Mouse (Mus musculus): Measurements from ENCODE around the gene Abcg4. TPM values are rescaled to one million over a fixed set of nuclear protein-coding genes. Genes with fewer than 3 reads are reported as not detected.

Abcg4 gene
- polyA plus RNA-seq, 1 experiment from 2014 or later: 7.1 TPM

DNA sequence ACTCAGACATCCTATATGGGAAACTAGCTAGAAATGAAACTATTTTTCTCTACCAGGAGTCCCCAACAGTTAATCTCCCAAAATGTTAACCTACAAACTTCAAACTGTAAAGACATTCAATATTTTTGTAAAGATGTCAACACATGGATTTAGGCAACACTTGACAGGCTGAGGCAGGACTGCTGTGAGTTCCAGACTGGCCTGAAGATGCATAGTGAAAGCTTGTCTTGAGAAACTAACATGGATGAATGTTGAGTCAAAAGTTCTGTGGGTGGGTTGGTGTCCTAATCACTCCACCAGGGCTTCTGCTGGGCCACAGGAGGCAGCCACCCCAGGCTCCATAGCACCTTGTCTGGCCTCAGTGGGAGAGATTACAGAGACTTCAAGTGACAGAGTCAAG, 56.8 kb downstream of the Abcg4 start:
- peaks cover 10% of the 10 kb centered on the region for H3K4me1 ChIP-seq (ENCODE audit: control insufficient read depth, insufficient read depth, low read length)
- H3K9me3 ChIP-seq (replicated peaks; ENCODE audit: control insufficient read depth, low read length): no peaks in the 10 kb centered on the region
- H3K4me2 ChIP-seq (ENCODE audit: low read length): peak overlapping the region; percentile 50
- DNase-seq (ENCODE audit: low spot score): no peak
- no peaks in the 10 kb centered on the region for H3K36me3 ChIP-seq (ENCODE audit: control insufficient read depth, insufficient read depth, low read length)
- no peak overlapping the region for H3K27ac ChIP-seq (ENCODE audit: low read depth, low read length)
- H3K9ac ChIP-seq (ENCODE audit: low read length): 0 out of 2 replicates have a peak overlapping the region, but pooled peaks have one; percentile 0
- H3K4me3 ChIP-seq (ENCODE audit: low read depth, low read length): no peak overlapping the region
- H3K27me3 ChIP-seq (replicated peaks; ENCODE audit: control insufficient read depth, insufficient read depth, low read length): no peaks in the 10 kb centered on the region
- ATAC-seq: no peak

DNA sequence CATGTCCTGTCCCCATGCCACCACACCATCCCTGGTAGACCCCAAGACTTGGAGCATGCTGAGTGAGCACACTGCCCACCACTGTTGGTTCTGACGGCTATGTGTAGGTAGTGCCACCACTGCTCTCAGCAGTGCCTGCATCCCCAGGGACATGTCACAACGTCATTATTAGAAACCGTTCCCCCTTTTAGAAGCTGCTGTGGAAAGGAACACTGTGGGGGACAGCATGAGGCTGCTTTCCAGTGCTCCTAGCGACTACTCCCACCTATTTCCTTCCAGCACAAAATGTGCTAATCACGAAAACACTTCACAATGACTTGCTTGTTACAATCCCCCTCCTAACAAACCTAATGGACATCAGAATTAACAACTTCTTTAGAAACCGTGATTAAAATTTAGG, 62.4 kb downstream of the Abcg4 start:
- H3K4me3 ChIP-seq (ENCODE audit: low read depth, low read length): no peak overlapping the region
- no peak overlapping the region for H3K27ac ChIP-seq (ENCODE audit: low read depth, low read length)
- no peak overlapping the region for H3K9ac ChIP-seq (ENCODE audit: low read length)
- H3K4me2 ChIP-seq (ENCODE audit: low read length): no peak overlapping the region
- no peaks in the 10 kb centered on the region for H3K4me1 ChIP-seq (ENCODE audit: control insufficient read depth, insufficient read depth, low read length)
- 45% methylated on average over 6 of the region's 6 CpGs for WGBS
- H3K36me3 ChIP-seq (ENCODE audit: control insufficient read depth, insufficient read depth, low read length): no peaks in the 10 kb centered on the region
- DNase-seq (ENCODE audit: low spot score) (no peak), ATAC-seq (no peak)
- no peaks in the 10 kb centered on the region for H3K27me3 ChIP-seq (replicated peaks; ENCODE audit: control insufficient read depth, insufficient read depth, low read length)
- H3K9me3 ChIP-seq (replicated peaks; ENCODE audit: control insufficient read depth, low read length): no peaks in the 10 kb centered on the region

Small RNAs within 50 kb of the gene (microRNA-seq; reads per million reads assigned to microRNA genes)
- not detected for gene Gm44335

Other genes starting within 250 kb of the Abcg4 start
- gene Thy1, start 245.2 kb downstream of the Abcg4 start, polyA plus RNA-seq (2014; fragmentation: Nextera tagmentation; extraction: Ambion mirVana): 3.6 and 5.0 TPM in 2 replicates
- 6.9 and 8.2 TPM in 2 replicates for gene Usp2, start 221.6 kb downstream of the Abcg4 start, polyA plus RNA-seq (2014; fragmentation: Nextera tagmentation; extraction: Ambion mirVana)
- gene Mfrp, start 186.9 kb downstream of the Abcg4 start, polyA plus RNA-seq (2014; fragmentation: Nextera tagmentation; extraction: Ambion mirVana): 0.31 TPM in 1 of 2 replicates, not detected in the other
- 2.6 and 3.2 TPM in 2 replicates for gene C1qtnf5, start 181.4 kb downstream of the Abcg4 start, polyA plus RNA-seq (2014; fragmentation: Nextera tagmentation; extraction: Ambion mirVana)
- gene Gm49380, start 175.1 kb downstream of the Abcg4 start, polyA plus RNA-seq (2014; fragmentation: Nextera tagmentation; extraction: Ambion mirVana): 0.11 and 0.16 TPM in 2 replicates
- 31.3 and 35.1 TPM in 2 replicates for gene Rnf26, start 175.1 kb downstream of the Abcg4 start, polyA plus RNA-seq (2014; fragmentation: Nextera tagmentation; extraction: Ambion mirVana)
- gene Mcam, start 154.1 kb downstream of the Abcg4 start, polyA plus RNA-seq (2014; fragmentation: Nextera tagmentation; extraction: Ambion mirVana): 13.2 and 14.1 TPM in 2 replicates
- gene Cbl, start 54.6 kb downstream of the Abcg4 start, polyA plus RNA-seq (2014; fragmentation: Nextera tagmentation; extraction: Ambion mirVana): 13.4 and 17.3 TPM in 2 replicates
- gene Ccdc153, start 47.9 kb downstream of the Abcg4 start, polyA plus RNA-seq (2014; fragmentation: Nextera tagmentation; extraction: Ambion mirVana): not detected in 2 replicates
- 0.32 and 0.52 TPM in 2 replicates for gene Pdzd3, start 37.1 kb downstream of the Abcg4 start, polyA plus RNA-seq (2014; fragmentation: Nextera tagmentation; extraction: Ambion mirVana)
- 4.6 and 4.8 TPM in 2 replicates for gene Nlrx1, start 20.0 kb downstream of the Abcg4 start, polyA plus RNA-seq (2014; fragmentation: Nextera tagmentation; extraction: Ambion mirVana)
- gene Hinfp, start 17.1 kb upstream of the Abcg4 start, polyA plus RNA-seq (2014; fragmentation: Nextera tagmentation; extraction: Ambion mirVana): 18.4 and 24.8 TPM in 2 replicates
- gene C2cd2l, start 31.7 kb upstream of the Abcg4 start, polyA plus RNA-seq (2014; fragmentation: Nextera tagmentation; extraction: Ambion mirVana): 16.3 and 22.2 TPM in 2 replicates
- gene Dpagt1, start 37.4 kb upstream of the Abcg4 start, polyA plus RNA-seq (2014; fragmentation: Nextera tagmentation; extraction: Ambion mirVana): 38.2 and 39.7 TPM in 2 replicates
- gene H2afx, start 46.1 kb upstream of the Abcg4 start, polyA plus RNA-seq (2014; fragmentation: Nextera tagmentation; extraction: Ambion mirVana): 215 and 240 TPM in 2 replicates
- gene Hmbs, start 55.6 kb upstream of the Abcg4 start, polyA plus RNA-seq (2014; fragmentation: Nextera tagmentation; extraction: Ambion mirVana): 68.5 and 74.3 TPM in 2 replicates
- 33.3 and 33.8 TPM in 2 replicates for gene Vps11, start 73.1 kb upstream of the Abcg4 start, polyA plus RNA-seq (2014; fragmentation: Nextera tagmentation; extraction: Ambion mirVana)
- gene Hyou1, start 90.9 kb upstream of the Abcg4 start, polyA plus RNA-seq (2014; fragmentation: Nextera tagmentation; extraction: Ambion mirVana): 17.8 and 27.2 TPM in 2 replicates
- 39.5 and 42.0 TPM in 2 replicates for gene Slc37a4, start 108.2 kb upstream of the Abcg4 start, polyA plus RNA-seq (2014; fragmentation: Nextera tagmentation; extraction: Ambion mirVana)
- gene Rps25, start 118.5 kb upstream of the Abcg4 start, polyA plus RNA-seq (2014; fragmentation: Nextera tagmentation; extraction: Ambion mirVana): 1,391 and 1,749 TPM in 2 replicates
- 327 and 347 TPM in 2 replicates for gene Trappc4, start 119.0 kb upstream of the Abcg4 start, polyA plus RNA-seq (2014; fragmentation: Nextera tagmentation; extraction: Ambion mirVana)
- gene Ccdc84, start 130.0 kb upstream of the Abcg4 start, polyA plus RNA-seq (2014; fragmentation: Nextera tagmentation; extraction: Ambion mirVana): 21.6 and 25.2 TPM in 2 replicates
- gene Foxr1, start 152.5 kb upstream of the Abcg4 start, polyA plus RNA-seq (2014; fragmentation: Nextera tagmentation; extraction: Ambion mirVana): not detected in 2 replicates
- not detected in 2 replicates for gene Upk2, start 166.4 kb upstream of the Abcg4 start, polyA plus RNA-seq (2014; fragmentation: Nextera tagmentation; extraction: Ambion mirVana)
- 9.9 and 13.4 TPM in 2 replicates for gene Bcl9l, start 194.2 kb upstream of the Abcg4 start, polyA plus RNA-seq (2014; fragmentation: Nextera tagmentation; extraction: Ambion mirVana)

Measured in forebrain, embryonic 14.5 days (tissue).